Mouse (Mus musculus) thymus, adult 2 months (tissue): ENCODE results near the gene Gadd45b.

ENCODE experiments used
- CTCF ChIP-seq: fragments of 200-500 bp; IDR thresholded peaks from 2 replicates; pipeline ENCODE4 v1.5.1; 2012; ENCODE audit warnings: mild to moderate bottlenecking, control low read depth, low read length, moderate library complexity, borderline replicate concordance; ENCODE audit not compliant: control insufficient read depth, poor library complexity, insufficient read depth; ENCODE audit errors: extremely low read depth
- POLR2A ChIP-seq: fragments of 200-500 bp; IDR thresholded peaks from 2 replicates; pipeline ENCODE4 v1.6.1; 2012; ENCODE audit warnings: mild to moderate bottlenecking, low read length, control low read depth, moderate library complexity; ENCODE audit not compliant: control insufficient read depth, poor library complexity, insufficient read depth; ENCODE audit errors: extremely low read depth

GRCm38 (mm10) chr10:80921923-80922322 lies 8.0 kb upstream of the Gadd45b start:
- no peak for TF ChIP-seq CTCF
- no peak for TF ChIP-seq POLR2A
